Mouse (Mus musculus) heart, postnatal 36 days (tissue): ENCODE data around the gene Bcl2. TPM values are rescaled to one million over a fixed set of nuclear protein-coding genes. Genes with fewer than 3 reads are reported as not detected.

Source experiments
- DNase-seq, 2 experiments: peaks; one replicate each; pipeline ENCODE4 v3.0.0; 2021 to 2022
- intact Hi-C: fragments of 180-260 bp; cut with DNase I; formaldehyde crosslinking; loops from one replicate; pipeline ENCODE4 v1.15.1; 2025
- total RNA-seq, 2 experiments: library from RNA; stranded (reverse); gene quantifications; 2 replicates each; pipeline ENCODE4 v1.2.3; 2021

The Bcl2 gene
- total RNA-seq, 2 experiments from 2014 or later = 3.7 to 5.1 TPM

- intact Hi-C loops = no loop called here
- no peak for DNase-seq
Observed at GRCm38 (mm10) chr1:106679800-106680515, 34.1 kb downstream of the Bcl2 start.

GRCm38 (mm10) chr1:106678060-106678478 lies 36.0 kb downstream of the Bcl2 start:
- DNase-seq = no peak
- intact Hi-C loops = no loop called here

GRCm38 (mm10) chr1:106666140-106667088 lies 47.7 kb downstream of the Bcl2 start:
- no peak for DNase-seq
- intact Hi-C loops = loop anchor here (5.0 kb wide), 1 partner anchor 46 kb away; the partner anchor contains the start of gene Bcl2

GRCm38 (mm10) chr1:106664978-106665377 lies 49.1 kb downstream of the Bcl2 start:
- intact Hi-C loops = loop anchor here (2.0 to 5.0 kb wide), 2 partner anchors 16 to 47 kb away; partner anchors contain the start of gene Bcl2
- no peak for DNase-seq

DNA sequence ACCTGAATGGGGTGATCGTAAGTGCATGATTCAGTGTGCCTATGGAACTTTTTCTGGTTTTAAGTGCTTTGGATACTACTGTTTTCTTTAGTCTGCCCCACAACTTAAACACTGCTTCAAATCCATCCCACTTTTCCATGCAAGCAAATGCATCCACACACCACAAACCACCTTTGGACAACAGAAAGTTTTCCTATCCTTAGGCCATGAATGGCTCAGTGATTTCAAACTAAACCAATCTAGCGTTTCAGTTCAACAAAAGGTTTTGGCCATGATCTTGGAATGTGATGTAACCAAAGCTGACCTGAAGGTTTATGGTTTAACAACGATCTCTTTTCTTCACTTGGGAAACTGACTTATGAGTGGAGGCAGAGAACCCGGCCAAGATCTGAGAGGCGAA lies 51.6 kb downstream of the Bcl2 start:
- intact Hi-C loops = no loop called here

DNA sequence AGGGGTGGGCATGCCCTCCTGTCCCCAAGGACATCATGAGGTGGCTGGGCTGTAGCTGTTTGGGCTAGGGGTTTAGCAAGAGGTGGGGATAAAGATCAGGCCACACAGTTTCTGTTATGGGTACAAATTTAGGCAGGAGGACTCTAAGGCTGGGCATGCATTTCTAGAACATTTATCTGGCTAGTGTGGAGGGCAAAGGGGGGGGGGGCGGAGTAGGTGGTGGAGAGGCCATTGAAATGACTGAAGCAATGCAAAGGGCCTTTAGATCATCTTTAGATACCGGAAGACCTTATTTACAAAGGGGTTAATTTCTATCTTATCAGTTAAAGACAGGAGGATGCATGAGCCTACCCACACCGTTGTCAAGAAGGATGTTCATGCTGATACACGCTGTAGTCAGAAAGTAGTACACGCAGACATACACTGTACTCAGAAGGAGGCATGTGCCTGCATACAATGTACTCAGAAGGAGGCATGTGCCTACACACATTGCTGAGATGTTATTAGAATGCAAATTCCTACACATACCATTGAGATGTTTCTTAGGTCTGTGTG lies 55.7 kb downstream of the Bcl2 start:
- DNase-seq = no peak
- intact Hi-C loops = no loop called here

More for the DNA sequence above, 51.6 kb downstream of the Bcl2 start:
- DNase-seq = no peak

GRCm38 (mm10) chr1:106656207-106656738 lies 57.8 kb downstream of the Bcl2 start:
- intact Hi-C loops = no loop called here
- DNase-seq = no peak

DNA sequence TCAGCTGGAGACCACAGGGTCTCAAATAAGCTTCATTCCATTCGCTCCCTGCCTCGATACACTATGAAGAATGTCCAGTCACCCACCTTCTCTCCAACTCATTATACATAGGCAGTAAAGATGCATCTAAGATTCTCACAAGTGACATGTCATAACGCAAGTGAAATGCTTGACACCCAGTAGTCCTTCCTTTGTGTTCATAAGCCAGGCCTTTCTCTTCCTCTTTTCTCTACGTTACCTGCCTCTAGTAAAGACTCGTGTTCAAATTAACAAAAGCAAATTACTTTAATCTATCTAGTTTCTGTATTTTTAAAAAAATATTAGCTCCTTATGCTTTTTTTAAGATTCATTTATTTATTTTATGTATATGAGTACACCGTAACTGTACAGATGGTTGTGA lies 59.8 kb downstream of the Bcl2 start:
- intact Hi-C loops = no loop called here
- DNase-seq = no peak

DNA sequence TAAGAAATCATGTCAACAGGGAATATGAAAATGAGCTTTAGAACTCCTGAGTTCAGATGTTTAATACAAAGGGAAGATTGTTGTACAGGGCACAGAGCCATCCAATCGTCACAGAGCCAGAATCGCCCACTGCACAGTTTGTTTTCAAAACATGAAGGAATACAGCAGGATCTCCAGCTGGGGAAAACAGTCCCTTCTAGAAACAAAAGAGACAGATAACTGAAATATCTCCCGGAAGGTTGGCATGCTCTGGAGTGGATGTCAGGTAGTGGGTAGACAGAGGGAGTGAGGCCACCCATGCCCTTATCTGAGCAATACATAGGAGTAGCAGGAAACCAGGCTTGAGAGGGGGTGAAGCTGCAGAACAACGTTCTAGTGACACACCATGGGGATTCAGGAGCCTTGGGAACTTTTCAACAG lies 60.6 kb downstream of the Bcl2 start:
- intact Hi-C loops = no loop called here
- peak; percentile 29 to 51 for DNase-seq

DNA sequence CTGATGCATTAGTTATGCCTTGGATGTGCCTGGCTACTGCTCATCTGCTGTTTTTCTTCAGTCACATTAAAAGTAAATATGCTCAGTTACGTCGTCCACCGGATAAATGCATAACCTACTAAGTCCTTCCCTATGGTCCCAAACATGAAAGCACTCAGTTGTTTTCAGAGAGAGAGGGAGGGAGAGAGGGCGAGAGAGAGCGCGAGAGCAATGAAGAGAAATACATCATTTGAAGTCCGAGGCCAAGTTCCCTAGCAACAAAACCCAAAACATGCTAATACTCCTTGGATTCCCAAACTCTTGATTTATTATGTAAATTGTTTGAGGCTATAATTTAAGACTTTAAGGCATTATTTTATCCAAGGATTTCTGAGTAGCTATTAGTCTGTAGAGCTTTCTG lies 62.9 kb downstream of the Bcl2 start:
- no peak for DNase-seq
- intact Hi-C loops = no loop called here

GRCm38 (mm10) chr1:106650427-106650826 lies 63.6 kb downstream of the Bcl2 start:
- intact Hi-C loops = no loop called here
- no peak for DNase-seq

DNA sequence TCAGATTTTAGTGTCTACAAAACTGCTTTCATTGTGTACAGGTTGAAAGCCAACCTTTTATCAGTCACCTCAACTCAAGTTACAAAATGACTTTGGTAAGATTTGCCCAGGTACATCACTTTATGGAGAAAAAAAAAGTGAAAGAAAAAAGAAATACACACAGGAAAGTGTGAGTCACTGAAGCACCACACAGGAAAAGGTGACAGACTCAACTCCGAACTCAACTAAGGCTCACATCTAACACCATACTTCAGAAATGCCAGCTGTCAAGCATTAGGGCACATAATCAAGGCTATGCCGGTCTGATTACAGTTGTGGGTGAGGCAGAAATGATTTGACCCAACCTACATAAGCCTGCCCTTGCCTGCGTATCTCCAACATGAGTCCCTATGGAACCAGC lies 66.7 kb downstream of the Bcl2 start:
- intact Hi-C loops = no loop called here
- no peak for DNase-seq

DNA sequence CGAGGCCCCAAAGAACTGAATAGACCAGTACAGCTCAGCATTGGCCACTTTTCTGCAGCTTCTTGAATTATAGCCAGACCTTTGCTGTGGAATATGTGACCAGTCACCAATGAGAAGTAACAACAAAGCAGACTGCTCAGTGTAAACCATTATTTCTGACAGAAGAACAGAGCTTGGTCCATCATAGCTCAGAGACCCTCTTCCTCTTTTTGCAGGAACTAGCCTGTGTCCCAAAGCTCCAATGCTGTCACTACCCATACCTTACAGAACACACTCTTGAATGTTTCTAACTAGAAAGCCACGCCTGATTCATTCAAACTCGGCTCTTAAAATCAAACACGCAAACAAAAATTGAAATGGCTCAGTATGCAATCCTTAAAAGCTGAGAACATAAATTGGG lies 69.5 kb downstream of the Bcl2 start:
- DNase-seq = no peak
- intact Hi-C loops = no loop called here

- intact Hi-C loops = no loop called here
- no peak for DNase-seq
Observed at GRCm38 (mm10) chr1:106643527-106643926, 70.5 kb downstream of the Bcl2 start.

DNA sequence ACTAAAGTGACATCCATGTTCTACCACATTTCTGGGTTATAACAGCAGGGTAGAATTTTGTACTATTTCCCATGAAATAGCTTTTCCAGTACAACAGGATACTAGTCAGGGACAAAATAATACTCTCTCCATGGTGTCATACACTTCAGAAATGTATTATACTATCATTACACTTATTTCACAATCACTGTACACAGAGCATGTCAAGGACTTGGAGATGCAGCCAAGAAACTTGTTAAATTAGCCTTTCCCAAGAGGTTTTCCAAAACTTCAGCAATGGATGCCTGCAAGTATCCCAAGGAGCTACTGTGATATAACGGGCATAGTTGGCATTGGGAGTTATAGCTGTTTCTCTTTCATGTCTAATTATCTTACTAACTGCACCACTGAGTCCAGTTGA lies 73.5 kb downstream of the Bcl2 start:
- no peak for DNase-seq
- intact Hi-C loops = no loop called here

- no peak for DNase-seq
- intact Hi-C loops = no loop called here
Observed at GRCm38 (mm10) chr1:106637705-106638104, 76.4 kb downstream of the Bcl2 start.

DNA sequence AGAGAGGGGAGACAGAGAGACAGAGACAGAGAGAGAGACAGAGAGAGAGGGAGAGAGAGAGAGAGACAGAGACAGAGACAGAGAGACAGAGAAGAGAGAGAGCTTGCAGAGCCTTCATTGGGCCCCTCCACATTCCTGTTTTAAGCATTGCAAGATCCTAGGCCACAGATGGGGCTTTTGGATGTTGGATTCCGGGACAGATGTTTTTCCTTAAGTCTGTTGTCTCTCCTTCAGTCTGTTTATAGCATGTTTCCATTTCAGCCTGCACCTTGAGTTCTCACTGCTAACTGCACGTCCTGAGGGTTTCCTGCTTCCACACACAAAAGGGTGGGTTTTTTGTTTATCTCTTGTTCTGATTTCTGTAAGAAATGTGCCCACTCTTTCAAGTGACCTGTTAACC lies 77.4 kb downstream of the Bcl2 start:
- DNase-seq = no peak
- intact Hi-C loops = no loop called here

DNA sequence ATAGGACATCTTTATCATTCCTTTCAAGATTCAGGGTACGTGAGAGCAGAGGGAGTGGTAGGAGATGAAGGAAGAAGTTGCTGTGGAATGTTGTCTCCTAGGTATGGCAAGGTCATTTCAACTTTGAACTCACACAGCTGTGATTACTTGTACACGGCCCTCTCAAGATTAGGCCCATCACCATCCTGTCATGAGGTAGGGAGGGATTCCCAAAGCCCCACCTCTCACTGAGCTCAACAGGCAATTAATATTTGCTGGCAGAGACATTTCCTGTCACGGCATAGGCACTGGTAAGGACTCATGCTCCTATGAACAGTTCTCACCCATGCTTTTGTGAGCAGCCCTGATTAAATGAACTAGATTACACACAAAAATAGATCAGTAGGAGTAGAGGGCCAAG lies 80.9 kb downstream of the Bcl2 start:
- DNase-seq = no peak
- intact Hi-C loops = no loop called here

DNA sequence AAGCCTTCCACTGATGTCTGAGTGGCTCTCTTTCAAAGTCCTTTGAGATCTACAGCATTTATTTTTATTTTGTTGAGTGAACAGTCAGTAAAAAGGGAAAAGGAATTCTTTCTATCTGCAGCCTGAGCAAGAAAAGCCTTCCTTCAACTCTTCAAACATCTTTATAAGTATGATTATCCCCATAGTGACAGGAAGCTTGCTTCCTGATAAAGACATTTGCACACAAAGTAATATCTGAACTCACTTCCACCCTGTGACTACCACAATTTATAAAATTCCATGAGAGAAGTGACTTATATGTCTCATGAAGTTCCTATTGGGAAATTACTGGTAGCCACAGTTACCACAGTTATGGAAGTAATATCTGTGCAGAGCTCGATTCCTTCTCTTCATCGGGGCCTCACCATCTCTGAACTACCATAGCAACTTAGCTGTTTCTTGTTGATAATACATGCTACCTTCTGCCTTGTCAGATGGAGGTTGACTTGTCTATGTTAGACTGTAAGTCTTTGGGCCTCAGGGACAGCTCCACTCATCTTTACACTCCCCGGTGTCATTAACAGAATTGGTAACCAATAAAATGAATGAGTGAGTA lies 82.1 kb downstream of the Bcl2 start:
- no peak for DNase-seq
- intact Hi-C loops = no loop called here

DNA sequence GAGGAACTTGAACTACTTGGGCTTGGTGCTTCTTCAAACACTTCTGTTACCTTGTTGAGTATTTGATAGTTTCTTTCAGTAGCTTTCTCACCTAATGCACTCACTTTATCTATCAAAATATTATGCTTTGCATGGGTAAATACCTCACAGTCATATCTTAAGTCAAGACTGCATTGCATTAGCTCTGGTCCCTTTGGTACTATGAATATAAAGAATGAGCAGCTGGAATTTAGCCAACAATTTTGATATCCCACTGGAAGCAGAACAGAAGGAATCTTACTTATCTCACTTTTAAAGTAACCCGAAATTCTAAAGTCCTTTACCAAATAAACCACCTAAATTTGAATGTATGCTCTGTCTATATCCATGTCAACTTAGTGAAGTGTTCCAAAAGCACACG lies 83.1 kb downstream of the Bcl2 start:
- intact Hi-C loops = no loop called here

More for the DNA sequence above, 83.1 kb downstream of the Bcl2 start:
- no peak for DNase-seq
